Mouse (Mus musculus) c-Kit-negative CD71-positive TER-119-positive erythroid progenitor cells, embryonic 14.5 days (primary cell): ENCODE measurements around the gene Selenoo.

Experiments
- DNase-seq: peaks from one replicate; pipeline ENCODE4 v3.0.0-alpha.2; 2013; ENCODE audit warnings: low read depth, low spot score

Selenoo gene

GRCm38 (mm10) chr15:89126622-89127021, 37.7 kb downstream of the Selenoo start:
- no peak for DNase-seq

- DNase-seq: no peak
Measured at GRCm38 (mm10) chr15:89127364-89127940, 38.6 kb downstream of the Selenoo start.

GRCm38 (mm10) chr15:89128382-89129350, 39.8 kb downstream of the Selenoo start, which contains the start of gene Hdac10:
Gene Hdac10 (minus strand): TSS chr15:89128700.
- peak; percentile 78 for DNase-seq

- DNase-seq: no peak
Measured at GRCm38 (mm10) chr15:89130245-89130644, 41.4 kb downstream of the Selenoo start.

GRCm38 (mm10) chr15:89131316-89131715, 42.4 kb downstream of the Selenoo start:
- no peak for DNase-seq

GRCm38 (mm10) chr15:89136461-89137155, 47.7 kb downstream of the Selenoo start:
- no peak for DNase-seq

- DNase-seq: no peak
Measured at GRCm38 (mm10) chr15:89137378-89138045, 48.6 kb downstream of the Selenoo start.

GRCm38 (mm10) chr15:89138046-89138405, 49.1 kb downstream of the Selenoo start:
- DNase-seq: no peak

- no peak for DNase-seq
Measured at GRCm38 (mm10) chr15:89138531-89138930, 49.6 kb downstream of the Selenoo start.

- DNase-seq: no peak
Measured at GRCm38 (mm10) chr15:89140048-89140658, 51.3 kb downstream of the Selenoo start.

GRCm38 (mm10) chr15:89140659-89141252, 51.9 kb downstream of the Selenoo start, which contains the start of gene Mapk12:
Gene Mapk12 (minus strand): TSS chr15:89140703.
- no peak for DNase-seq

- DNase-seq: no peak
Measured at GRCm38 (mm10) chr15:89141443-89141842, 52.6 kb downstream of the Selenoo start.

- DNase-seq: no peak
Measured at GRCm38 (mm10) chr15:89141905-89142304, 53.0 kb downstream of the Selenoo start.

GRCm38 (mm10) chr15:89143134-89143533, 54.2 kb downstream of the Selenoo start:
- no peak for DNase-seq

- no peak for DNase-seq
Measured at GRCm38 (mm10) chr15:89144965-89145364, 56.1 kb downstream of the Selenoo start.

GRCm38 (mm10) chr15:89145813-89146350, 57.0 kb downstream of the Selenoo start:
- DNase-seq: no peak

GRCm38 (mm10) chr15:89146537-89146936, 57.7 kb downstream of the Selenoo start:
- DNase-seq: no peak

GRCm38 (mm10) chr15:89147024-89147423, 58.1 kb downstream of the Selenoo start:
- no peak for DNase-seq

GRCm38 (mm10) chr15:89147456-89147855, 58.6 kb downstream of the Selenoo start:
- no peak for DNase-seq

- no peak for DNase-seq
Measured at GRCm38 (mm10) chr15:89147895-89148294, 59.0 kb downstream of the Selenoo start.
